Mouse (Mus musculus) urinary bladder, postnatal 0 days (tissue): ENCODE measurements around the gene Sertad2. TPM values are rescaled to one million over a fixed set of nuclear protein-coding genes. Genes with fewer than 3 reads are reported as not detected.

ENCODE experiments used
- polyA plus RNA-seq: library from polyadenylated mRNA; unstranded; fragments of >200 nt; fragmentation: Nextera tagmentation; extraction: Ambion mirVana; gene quantifications from 2 replicates; pipeline ENCODE4 v1.2.1, GENCODE M21; 2015

The Sertad2 gene
- polyA plus RNA-seq: 26.5 and 29.8 TPM in 2 replicates

DNA sequence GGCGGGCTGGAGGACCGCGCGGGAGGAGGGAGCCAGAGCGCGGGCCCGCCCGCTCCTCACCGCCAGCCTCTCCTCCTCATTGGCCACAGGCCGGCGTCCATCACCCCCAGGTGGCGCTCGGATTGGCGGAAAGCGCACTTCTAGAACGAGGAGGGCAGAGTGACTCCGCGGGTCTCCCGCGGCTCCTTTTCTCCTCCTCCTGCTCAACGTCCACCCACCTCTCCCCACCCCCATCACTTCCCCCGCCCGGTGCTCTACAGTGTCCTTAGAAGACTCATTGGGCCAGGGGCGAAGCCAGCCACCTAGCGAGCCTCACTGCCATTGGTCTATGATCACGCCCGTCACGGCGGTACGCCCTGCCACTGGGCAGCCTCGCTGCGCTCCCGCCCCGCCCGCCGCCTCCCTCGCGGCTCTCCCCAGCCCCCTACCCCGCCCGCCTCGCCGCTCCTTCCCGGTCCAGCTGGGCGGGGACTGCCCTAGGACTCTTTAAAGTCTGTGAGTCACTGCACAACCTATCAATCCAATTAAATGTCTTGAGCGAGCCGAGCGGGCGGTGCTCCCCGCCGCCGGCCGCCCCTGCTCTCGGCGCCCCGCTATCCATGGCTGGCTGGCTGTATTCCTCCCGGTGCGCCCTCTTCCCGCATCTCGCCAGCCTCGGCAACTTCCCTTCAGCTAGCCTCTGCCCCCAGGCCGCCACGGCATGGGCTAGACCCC is at the start of gene Sertad2:
TSS of gene Sertad2 (plus strand) at position 515 of the 714 bp plus-strand sequence.

Other genes starting within 250 kb of the Sertad2 start
- 7.8 and 10.5 TPM in 2 replicates for gene Slc1a4, start 210.5 kb upstream of the Sertad2 start, polyA plus RNA-seq
- gene Aftph, start 198.3 kb downstream of the Sertad2 start, polyA plus RNA-seq: 15.4 and 15.5 TPM in 2 replicates